Mouse (Mus musculus): Measurements from ENCODE around the gene Defb46.

Defb46 gene

DNA sequence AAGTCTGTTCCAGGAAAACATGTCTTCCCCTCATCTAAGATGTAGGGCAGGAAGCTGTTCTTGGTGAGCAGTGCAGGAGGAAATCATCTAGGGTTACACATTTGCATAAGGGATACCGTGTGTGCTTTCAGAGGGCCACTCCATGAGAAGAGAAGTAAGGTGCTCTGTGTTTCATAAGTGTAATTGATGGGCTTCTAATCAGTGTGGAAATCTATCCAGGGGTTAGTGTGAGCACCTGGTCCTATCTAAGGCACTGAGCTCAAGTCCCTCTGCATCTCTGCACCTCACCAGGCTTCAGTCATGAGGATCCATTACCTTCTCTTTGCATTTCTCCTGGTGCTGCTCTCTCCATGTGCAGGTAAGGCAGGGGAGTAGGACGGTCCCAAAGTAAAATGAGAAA lies at the start of gene Defb46:
Gene Defb46 (plus strand): TSS at position 301 of the 400 bp plus-strand sequence.
- no peak for DNase-seq (ENCODE audit: low read depth, low spot score)

DNA sequence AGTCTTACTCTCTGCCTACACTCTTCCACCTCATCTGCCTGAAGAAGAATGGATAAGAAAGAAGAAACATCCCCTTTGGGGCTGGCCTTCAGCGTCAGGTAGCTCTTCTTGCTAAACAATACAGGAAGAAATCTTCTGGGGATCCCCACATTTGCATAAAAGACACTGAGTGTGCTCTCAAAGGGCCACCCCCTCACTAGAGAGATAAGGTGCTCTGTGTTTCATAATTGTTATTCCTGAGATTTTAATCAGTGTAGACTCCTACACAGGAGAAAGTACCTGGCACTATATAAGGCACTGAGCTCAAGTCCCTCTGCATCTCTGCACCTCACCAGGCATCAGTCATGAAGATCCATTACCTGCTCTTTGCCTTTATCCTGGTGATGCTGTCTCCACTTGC lies 14.6 kb upstream of the Defb46 start, which contains the start of gene Defb6:
Gene Defb6 (plus strand): TSS at position 318 of the 400 bp plus-strand sequence.
- no peak for DNase-seq (ENCODE audit: low read depth, low spot score)

GRCm38 (mm10) chr8:19238101-19238500 lies 1.6 kb upstream of the Defb46 start:
- DNase-seq (ENCODE audit: low read depth, low spot score): no peak

GRCm38 (mm10) chr8:19247280-19247679 lies 7.6 kb downstream of the Defb46 start, which contains the start of gene Defb5:
Gene Defb5, plus strand, starts transcription at chr8:19247580.
- no peak for DNase-seq (ENCODE audit: low read depth, low spot score)

- DNase-seq (ENCODE audit: low read depth, low spot score): no peak
Measured at GRCm38 (mm10) chr8:19258136-19258535, 18.4 kb downstream of the Defb46 start.

DNA sequence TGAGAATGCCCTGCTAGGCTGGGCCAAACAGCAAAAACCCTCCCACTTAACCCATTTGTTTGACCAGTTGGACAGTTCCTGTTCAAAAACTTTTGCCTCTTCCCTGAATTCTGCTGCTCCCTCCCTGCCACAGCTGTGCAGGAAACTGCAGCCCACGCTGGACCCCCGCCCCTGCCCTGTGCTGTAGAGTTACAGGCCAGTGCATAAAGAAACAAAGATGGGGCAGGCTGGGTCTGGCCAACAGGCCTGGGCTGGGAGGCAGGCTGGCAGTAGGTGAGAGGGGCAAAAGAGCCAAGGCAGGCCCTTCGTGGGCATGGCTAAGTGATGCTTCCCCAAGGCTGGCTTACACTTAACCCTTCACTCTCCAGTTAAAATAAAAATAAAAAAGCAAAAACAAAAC lies 20.0 kb downstream of the Defb46 start:
- DNase-seq (ENCODE audit: low read depth, low spot score): no peak

All from WW6 (cell line).